Comparison of ENCODE assay signal across 8 mouse cellular contexts in the genomic region with DNA sequence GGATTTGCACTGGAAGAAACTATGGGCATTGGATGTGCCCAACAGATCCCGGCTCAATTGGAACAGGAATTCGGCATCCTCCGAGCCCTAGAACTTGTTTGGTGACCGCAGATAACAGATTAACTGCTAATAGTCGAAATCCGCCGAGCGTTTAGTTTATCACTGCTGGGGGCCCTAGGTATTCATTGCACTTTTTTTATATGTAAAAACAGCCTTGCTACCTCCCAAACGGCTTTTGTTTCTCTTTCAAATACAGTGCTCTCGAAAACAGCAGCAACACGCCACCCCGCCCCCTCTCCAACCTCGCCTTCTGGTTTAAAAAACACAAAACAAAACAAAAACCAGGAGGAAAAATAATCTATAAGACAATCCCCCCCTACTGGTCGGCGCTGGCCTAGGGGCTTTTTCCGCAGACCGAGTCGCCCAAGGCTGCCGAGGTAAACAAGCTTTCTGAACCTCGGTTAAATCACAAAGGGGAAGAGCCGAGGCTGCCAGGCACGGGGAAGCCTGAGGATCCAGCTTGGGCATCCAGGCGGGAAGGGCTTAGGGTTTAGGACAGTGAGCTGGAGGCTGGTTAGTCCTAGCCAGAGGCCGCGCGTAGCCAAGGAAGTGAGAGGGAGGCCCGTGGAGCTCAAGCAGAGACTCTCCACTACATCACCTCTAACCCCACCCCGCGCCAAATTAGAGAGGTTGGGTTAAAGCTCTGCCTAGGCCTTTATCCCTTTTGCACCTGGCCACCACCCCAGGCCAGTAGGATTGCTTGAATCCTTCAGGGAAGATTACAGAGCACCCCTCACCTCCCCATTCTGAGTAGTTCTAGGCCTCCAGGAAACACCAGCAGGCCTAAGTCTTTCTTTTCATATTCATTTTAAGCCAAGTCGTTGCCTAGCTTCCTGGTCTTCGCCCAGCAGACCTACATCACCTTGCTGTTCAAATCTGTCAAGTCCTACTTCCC. TPM values are rescaled to one million over a fixed set of nuclear protein-coding genes. Genes with fewer than 3 reads are reported as not detected.
DNase-seq lines count a peak whose midpoint lies in the region; ATAC-seq and TF ChIP-seq lines count a peak whose summit lies in the region.

No protein-coding gene starts in this region.

- peak overlapping the region; percentile 66 for H3K4me2 ChIP-seq in liver, postnatal 0 days (ENCODE audit: low read depth, low read length)

- H3K36me3 ChIP-seq in heart, adult 2 months (ENCODE audit: control insufficient read depth, insufficient read depth, low read length) = no peaks in the 10 kb centered on the region
- H3K36me3 ChIP-seq in embryonic facial prominence, embryonic 10.5 days (replicated peaks) = no peaks in the 10 kb centered on the region
- H3K36me3 ChIP-seq in liver, postnatal 0 days (replicated peaks; ENCODE audit: insufficient read depth, low read length) = no peaks in the 10 kb centered on the region

- H3K9ac ChIP-seq in heart, adult 2 months (ENCODE audit: low read depth, low read length) = peak overlapping the region; percentile 41; the same call in 1 of the 2 replicates
- H3K9ac ChIP-seq in liver, postnatal 0 days (replicated peaks) = no peak overlapping the region

- H3K27ac ChIP-seq in heart, adult 2 months = peak overlapping the region; percentile 31; the same call in 1 of the 2 replicates
- H3K27ac ChIP-seq in embryonic facial prominence, embryonic 10.5 days (replicated peaks) = peak overlapping the region; percentile 51; the same call in 1 of the 2 replicates
- H3K27ac ChIP-seq in liver, postnatal 0 days (ENCODE audit: low read depth) = no peak overlapping the region

- TF ChIP-seq CTCF in heart, adult 2 months (IDR thresholded peaks at IDR 0.05) = peak; percentile 39
- peak; percentile 22; the same call in 1 of the 2 replicates for TF ChIP-seq CTCF in liver, postnatal 0 days (IDR thresholded peaks at IDR 0.05; ENCODE audit: low read depth)

- ATAC-seq in liver, postnatal 0 days = no peak

- TF ChIP-seq EP300 in heart, adult 2 months (IDR thresholded peaks at IDR 0.05; ENCODE audit: insufficient read depth, low read depth, low read length) = no peak
- TF ChIP-seq EP300 in liver, postnatal 0 days (IDR thresholded peaks at IDR 0.05; ENCODE audit: low read depth) = no peak

- 32% methylated on average over 31 of the region's 31 CpGs for WGBS in heart, adult 2 months
- 8% methylated on average over 31 of the region's 31 CpGs for WGBS in embryonic facial prominence, embryonic 10.5 days
- WGBS in liver, postnatal 0 days (ENCODE audit: insufficient replicate concordance) = 18% methylated on average over 31 of the region's 31 CpGs

- no peak for TF ChIP-seq POLR2A in heart, adult 2 months (IDR thresholded peaks at IDR 0.05; ENCODE audit: insufficient read depth, low read depth, low read length)

- no peaks in the 10 kb centered on the region for H3K27me3 ChIP-seq in heart, adult 2 months (ENCODE audit: control insufficient read depth, insufficient read depth, low read length)
- H3K27me3 ChIP-seq in embryonic facial prominence, embryonic 10.5 days (replicated peaks; ENCODE audit: low read depth, poor library complexity, severe bottlenecking) = peaks cover 100% of the 10 kb centered on the region
- H3K27me3 ChIP-seq in liver, postnatal 0 days (ENCODE audit: insufficient read depth, low read length) = peaks cover 56% of the 10 kb centered on the region

- DNase-seq in heart, adult 2 months = peak; percentile 17 to 41
- DNase-seq in heart, adult 8-10 months (ENCODE audit: low spot score) = no peak
- DNase-seq in 416B (ENCODE audit: low read depth) = peak; percentile 77
- DNase-seq in embryonic facial prominence, embryonic 10.5 days (ENCODE audit: low spot score) = peak; percentile 56
- DNase-seq in liver, postnatal 0 days = peak; percentile 34
- DNase-seq in left cerebral cortex, postnatal 14 days (ENCODE audit: low spot score in 2 of 2) = no peak
- DNase-seq in layer of hippocampus, postnatal 25 days (ENCODE audit: extremely low spot score in 1 of 2, low spot score in 1 of 2) = no peak
- no peak for DNase-seq in right cerebral cortex, postnatal 25 days

- H3K9me3 ChIP-seq in embryonic facial prominence, embryonic 10.5 days = no peaks in the 10 kb centered on the region
- no peaks in the 10 kb centered on the region for H3K9me3 ChIP-seq in liver, postnatal 0 days (ENCODE audit: low read length)

- H3K4me1 ChIP-seq in heart, adult 2 months (ENCODE audit: control insufficient read depth, insufficient read depth, low read length) = peaks cover 5% of the 10 kb centered on the region
- H3K4me1 ChIP-seq in embryonic facial prominence, embryonic 10.5 days = peaks cover 73% of the 10 kb centered on the region
- H3K4me1 ChIP-seq in liver, postnatal 0 days (ENCODE audit: insufficient read depth) = peaks cover 9% of the 10 kb centered on the region

- peaks cover 3% of the 10 kb centered on the region; the same call in 1 of the 2 replicates for H3K79me2 ChIP-seq in heart, adult 2 months (replicated peaks; ENCODE audit: control insufficient read depth, insufficient read depth, low read length)

- intact Hi-C loops in heart, adult 2 months (cut with DNase I) = loop anchor here (10.0 kb wide), 2 partner anchors 199 to 349 kb away; no protein-coding TSS in a partner anchor
- intact Hi-C loops in left cerebral cortex, postnatal 14 days (cut with DNase I) = loop anchor here (10.0 kb wide), 2 partner anchors 149 to 489 kb away; no protein-coding TSS in a partner anchor

- H3K4me3 ChIP-seq in heart, adult 2 months = no peak overlapping the region
- no peak overlapping the region for H3K4me3 ChIP-seq in embryonic facial prominence, embryonic 10.5 days
- no peak overlapping the region for H3K4me3 ChIP-seq in liver, postnatal 0 days (ENCODE audit: low read depth, low read length)

RNA-seq across cellular contexts. Expression of a gene that starts 6.7 kb away (rescaled TPM):
- total RNA-seq in heart, adult 2 months (2021) = 10 to 100 TPM; 18.0 to 22.4 TPM
- 11.2 and 15.3 TPM in 2 replicates for polyA plus RNA-seq in heart, adult 2 months (2012; rRNA removed)
- 10 to 100 TPM; 18.7 to 23.4 (median 20.5) TPM for total RNA-seq in heart, adult 8-10 months (2022)
- polyA plus RNA-seq in embryonic facial prominence, embryonic 10.5 days (2016; fragmentation: Nextera tagmentation; extraction: Ambion mirVana) = 23.7 and 26.3 TPM in 2 replicates
- polyA plus RNA-seq in liver, postnatal 0 days (2015; fragmentation: Nextera tagmentation; extraction: Ambion mirVana) = 4.0 and 4.2 TPM in 2 replicates
- total RNA-seq in left cerebral cortex, postnatal 14 days (2021) = 10 to 100 TPM; 27.1 to 27.4 TPM
- 10 to 100 TPM; 17.1 to 17.6 TPM for total RNA-seq in layer of hippocampus, postnatal 25 days (2021)

Comparison
In these comparisons a context has a peak if more than half of its experiments do, and no peak if none do; other contexts are left out.
1. DNase-seq: peak in heart, adult 2 months (2 of 2), 416B (single experiment), embryonic facial prominence, embryonic 10.5 days (single experiment) and liver, postnatal 0 days (single experiment); none in heart, adult 8-10 months (single experiment), left cerebral cortex, postnatal 14 days (0 of 2), layer of hippocampus, postnatal 25 days (0 of 2) and right cerebral cortex, postnatal 25 days (single experiment).